In genomic region chr11:40572953-40573757, GRCm38 (mm10) we compare ENCODE assay signal across 11 mouse cellular contexts.
DNase-seq lines count a peak whose midpoint lies in the region; ATAC-seq lines count a peak whose summit lies in the region.
"Had no signal": no experiment of that assay in that cellular context is flagged by ENCODE, and none has a peak within 500 bp of the region (broad histone marks: within the 10 kb centered on the region; RNA-seq: fewer than 3 reads in every experiment).

No protein-coding gene starts in this region.

- no peak overlapping the region for H3K4me2 ChIP-seq in kidney, embryonic 15.5 days
- peak overlapping the region; percentile 7; the same call in 1 of the 2 replicates for H3K4me2 ChIP-seq in hindbrain, embryonic 15.5 days
- peak overlapping the region; percentile 31; the same call in 1 of the 2 replicates for H3K4me2 ChIP-seq in neural tube, embryonic 12.5 days (replicated peaks)

- H3K4me3 ChIP-seq in kidney, embryonic 15.5 days (replicated peaks), result no peak overlapping the region
- H3K4me3 ChIP-seq in hindbrain, embryonic 15.5 days, result no peak overlapping the region
- H3K4me3 ChIP-seq in neural tube, embryonic 12.5 days, result no peak overlapping the region

- 15% methylated on average over 12 of the region's 12 CpGs for WGBS in kidney, embryonic 15.5 days
- 7% methylated on average over 12 of the region's 12 CpGs for WGBS in hindbrain, embryonic 15.5 days
- WGBS in neural tube, embryonic 12.5 days, result 13% methylated on average over 12 of the region's 12 CpGs

- no peaks in the 10 kb centered on the region for H3K27me3 ChIP-seq in kidney, embryonic 15.5 days
- H3K27me3 ChIP-seq in hindbrain, embryonic 15.5 days, result no peaks in the 10 kb centered on the region
- no peaks in the 10 kb centered on the region for H3K27me3 ChIP-seq in neural tube, embryonic 12.5 days (replicated peaks)

- H3K9ac ChIP-seq in kidney, embryonic 15.5 days, result no peak overlapping the region
- H3K9ac ChIP-seq in hindbrain, embryonic 15.5 days, result no peak overlapping the region
- H3K9ac ChIP-seq in neural tube, embryonic 12.5 days, result no peak overlapping the region

- no peaks in the 10 kb centered on the region for H3K9me3 ChIP-seq in kidney, embryonic 15.5 days (replicated peaks)
- H3K9me3 ChIP-seq in hindbrain, embryonic 15.5 days, result no peaks in the 10 kb centered on the region
- no peaks in the 10 kb centered on the region for H3K9me3 ChIP-seq in neural tube, embryonic 12.5 days

- no peaks in the 10 kb centered on the region for H3K36me3 ChIP-seq in kidney, embryonic 15.5 days
- no peaks in the 10 kb centered on the region for H3K36me3 ChIP-seq in hindbrain, embryonic 15.5 days
- no peaks in the 10 kb centered on the region for H3K36me3 ChIP-seq in neural tube, embryonic 12.5 days

- H3K4me1 ChIP-seq in kidney, embryonic 15.5 days, result peaks cover 8% of the 10 kb centered on the region
- H3K4me1 ChIP-seq in hindbrain, embryonic 15.5 days (replicated peaks), result peaks cover 13% of the 10 kb centered on the region
- peaks cover 10% of the 10 kb centered on the region; the same call in 1 of the 2 replicates for H3K4me1 ChIP-seq in neural tube, embryonic 12.5 days

- ATAC-seq in kidney, embryonic 15.5 days (replicated peaks; ENCODE audit: low FRiP score), result peak; percentile 77
- no peak; the same call in 1 of the 2 replicates for ATAC-seq in hindbrain, embryonic 15.5 days (ENCODE audit: low FRiP score, low read depth)
- ATAC-seq in neural tube, embryonic 12.5 days (ENCODE audit: low FRiP score, low read depth), result peak; percentile 69

- no peak overlapping the region for H3K27ac ChIP-seq in kidney, embryonic 15.5 days
- H3K27ac ChIP-seq in hindbrain, embryonic 15.5 days (replicated peaks), result 0 out of 2 replicates have a peak overlapping the region, but pooled peaks have one; percentile 10
- no peak overlapping the region for H3K27ac ChIP-seq in neural tube, embryonic 12.5 days

- DNase-seq in kidney, postnatal 10 days, result no peak
- peak; percentile 34 for DNase-seq in embryo, embryonic 9.5 days (ENCODE audit: extremely low spot score)
- no peak for DNase-seq in layer of hippocampus, postnatal 36 days
- no peak for DNase-seq in gastrocnemius, postnatal 25 days
- no peak for DNase-seq in adrenal gland, adult 18-20 months (ENCODE audit: low spot score in 2 of 2)
- DNase-seq: adrenal gland, postnatal 10 days; cerebellum, postnatal 14 days; lung, adult 18-20 months had no signal
